Mouse (Mus musculus) embryonic fibroblast, embryonic 13.5 days (primary cell): ENCODE measurements around the gene Pigv.

ENCODE experiments used
- CTCF ChIP-seq: IDR thresholded peaks from 2 replicates; pipeline ENCODE4 v1.5.1; 2011; ENCODE audit warnings: mild to moderate bottlenecking, control low read depth, low read length, moderate library complexity, borderline replicate concordance; ENCODE audit not compliant: insufficient read depth
- POLR2A ChIP-seq: IDR thresholded peaks from 2 replicates; pipeline ENCODE4 v1.6.1; 2011; ENCODE audit warnings: low read depth, mild to moderate bottlenecking, control low read depth, low read length, moderate library complexity

GRCm38 (mm10) chr4:133614274-133614761, 58.1 kb downstream of the Pigv start:
- TF ChIP-seq POLR2A (no peak), CTCF (no peak)
